ENCODE assay signal across 24 mouse cellular contexts in the genomic region with DNA sequence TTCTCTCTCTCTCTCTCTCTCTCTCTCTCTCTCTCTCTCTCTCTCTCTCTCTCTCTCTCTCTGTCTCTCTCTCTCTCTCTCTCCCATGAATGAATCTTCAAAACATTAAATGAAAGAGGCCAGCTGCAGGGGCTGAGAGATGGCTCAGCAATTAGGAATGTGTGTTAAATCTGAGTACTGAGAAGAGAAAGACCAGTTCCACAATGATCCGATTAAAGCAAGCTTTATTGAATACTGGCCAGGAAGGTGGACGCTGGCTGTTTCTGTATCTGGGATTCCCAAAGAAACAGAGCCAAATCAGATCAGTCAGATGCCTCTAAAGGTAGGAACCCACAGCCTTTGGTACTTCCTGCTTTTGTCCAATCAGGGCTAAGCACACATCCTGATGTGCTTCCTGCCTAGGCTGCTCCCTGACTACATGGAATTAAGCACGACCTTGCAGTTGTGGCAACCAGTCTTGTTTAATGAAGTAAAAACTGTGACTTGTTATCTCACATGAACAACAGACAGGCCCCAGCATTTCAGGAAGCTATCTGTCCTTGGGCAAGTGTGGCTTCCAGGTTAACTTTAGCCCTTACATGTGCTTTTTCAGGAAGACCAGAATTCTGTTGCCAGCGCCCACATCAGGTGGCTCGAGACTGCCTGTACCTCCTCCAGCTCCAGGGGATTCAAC. TPM values are rescaled to one million over a fixed set of nuclear protein-coding genes. Genes with fewer than 3 reads are reported as not detected.
DNase-seq lines count a peak whose midpoint lies in the region; ATAC-seq and TF ChIP-seq lines count a peak whose summit lies in the region.
"Had no signal": no experiment of that assay in that cellular context is flagged by ENCODE, and none has a peak within 500 bp of the region (broad histone marks: within the 10 kb centered on the region; RNA-seq: fewer than 3 reads in every experiment).

No protein-coding gene starts in this region.

- no peaks in the 10 kb centered on the region for H3K27me3 ChIP-seq in heart, embryonic 13.5 days (replicated peaks)
- H3K27me3 ChIP-seq in megakaryocyte, embryonic 14.5 days (replicated peaks), result peaks cover 23% of the 10 kb centered on the region
- H3K27me3 ChIP-seq in G1E (ENCODE audit: insufficient read depth, low read length), result peaks cover 25% of the 10 kb centered on the region
- no peaks in the 10 kb centered on the region for H3K27me3 ChIP-seq in forebrain, embryonic 14.5 days (replicated peaks; ENCODE audit: control insufficient read depth, insufficient read depth, low read length)
- H3K27me3 ChIP-seq: embryonic facial prominence, embryonic 13.5 days; intestine, embryonic 15.5 days; kidney, embryonic 15.5 days; lung, embryonic 15.5 days had no signal

- no peaks in the 10 kb centered on the region for H3K9me3 ChIP-seq in heart, embryonic 13.5 days
- H3K9me3 ChIP-seq in megakaryocyte, embryonic 14.5 days, result no peaks in the 10 kb centered on the region
- H3K9me3 ChIP-seq in G1E (replicated peaks), result no peaks in the 10 kb centered on the region
- H3K9me3 ChIP-seq in forebrain, embryonic 14.5 days (replicated peaks; ENCODE audit: control insufficient read depth, low read length), result no peaks in the 10 kb centered on the region
- H3K9me3 ChIP-seq: embryonic facial prominence, embryonic 13.5 days; intestine, embryonic 15.5 days; kidney, embryonic 15.5 days; lung, embryonic 15.5 days; midbrain, embryonic 12.5 days had no signal

- 31% methylated on average over 5 of the region's 5 CpGs for WGBS in heart, embryonic 13.5 days
- WGBS in forebrain, embryonic 14.5 days, result 52% methylated on average over 5 of the region's 5 CpGs

- no peak for DNase-seq in heart, postnatal 10 days
- no peak for DNase-seq in G1E (ENCODE audit: low spot score)
- DNase-seq in forebrain, embryonic 14.5 days (ENCODE audit: low spot score), result no peak
- DNase-seq in adrenal gland, adult (ENCODE audit: inconsistent age in 2 of 2, low spot score in 1 of 2), result no peak
- DNase-seq: adrenal gland, postnatal 14 days; cerebellum, adult 8-10 months; forebrain, postnatal 0 days; heart, adult 2 months; layer of hippocampus, postnatal 36 days; left cerebral cortex, postnatal 4 days; right cerebral cortex, postnatal 25 days had no signal

- peak overlapping the region; percentile 31; the same call in 1 of the 2 replicates for H3K27ac ChIP-seq in heart, embryonic 13.5 days (replicated peaks)
- H3K27ac ChIP-seq in forebrain, embryonic 14.5 days (ENCODE audit: low read depth, low read length), result no peak overlapping the region
- H3K27ac ChIP-seq: embryonic facial prominence, embryonic 13.5 days; heart, adult 2 months; hindbrain, embryonic 14.5 days; intestine, embryonic 15.5 days; kidney, embryonic 15.5 days; lung, embryonic 15.5 days; midbrain, embryonic 12.5 days had no signal

- no peak overlapping the region for H3K9ac ChIP-seq in heart, embryonic 13.5 days
- H3K9ac ChIP-seq in forebrain, embryonic 14.5 days (ENCODE audit: low read length), result no peak overlapping the region
- H3K9ac ChIP-seq: forebrain, postnatal 0 days; hindbrain, embryonic 14.5 days; intestine, embryonic 15.5 days; kidney, embryonic 15.5 days; lung, embryonic 15.5 days; midbrain, embryonic 12.5 days had no signal

- no peak for ATAC-seq in heart, embryonic 13.5 days (ENCODE audit: extremely low read depth, insufficient number of reproducible peaks, low FRiP score, low TSS enrichment)
- ATAC-seq in megakaryocyte, adult 5-6 weeks (ENCODE audit: poor library complexity, severe bottlenecking), result no peak
- ATAC-seq in G1E (ENCODE audit: extremely low read depth, insufficient number of reproducible peaks, low FRiP score, poor library complexity, severe bottlenecking), result peak; percentile 42
- peak; percentile 47 for ATAC-seq in granulocyte monocyte progenitor cell, adult 5-6 weeks (replicated peaks; ENCODE audit: poor library complexity, severe bottlenecking)
- no peak for ATAC-seq in forebrain, embryonic 14.5 days
- ATAC-seq: forebrain, postnatal 0 days; intestine, embryonic 15.5 days had no signal

- peaks cover 36% of the 10 kb centered on the region for H3K4me1 ChIP-seq in heart, embryonic 13.5 days
- H3K4me1 ChIP-seq in megakaryocyte, embryonic 14.5 days, result peaks cover 55% of the 10 kb centered on the region
- H3K4me1 ChIP-seq in G1E (ENCODE audit: insufficient read depth, low read depth, low read length), result peaks cover 29% of the 10 kb centered on the region
- peaks cover 4% of the 10 kb centered on the region; the same call in 1 of the 2 replicates for H3K4me1 ChIP-seq in forebrain, embryonic 14.5 days (ENCODE audit: control insufficient read depth, insufficient read depth, low read length)

- H3K36me3 ChIP-seq in heart, embryonic 13.5 days, result peaks cover 5% of the 10 kb centered on the region
- H3K36me3 ChIP-seq in megakaryocyte, embryonic 14.5 days (replicated peaks; ENCODE audit: low read length), result peaks cover 6% of the 10 kb centered on the region
- H3K36me3 ChIP-seq in G1E (replicated peaks), result peaks cover 8% of the 10 kb centered on the region
- H3K36me3 ChIP-seq in forebrain, embryonic 14.5 days (ENCODE audit: control insufficient read depth, insufficient read depth, low read length), result no peaks in the 10 kb centered on the region
- H3K36me3 ChIP-seq: intestine, embryonic 15.5 days; lung, embryonic 15.5 days had no signal

- H3K4me3 ChIP-seq in heart, embryonic 13.5 days, result no peak overlapping the region
- peak overlapping the region; percentile 76 for H3K4me3 ChIP-seq in megakaryocyte, embryonic 14.5 days (replicated peaks)
- no peak overlapping the region for H3K4me3 ChIP-seq in G1E (ENCODE audit: low read depth, low read length)
- H3K4me3 ChIP-seq in forebrain, embryonic 14.5 days (ENCODE audit: low read depth, low read length), result no peak overlapping the region
- H3K4me3 ChIP-seq: embryonic facial prominence, embryonic 13.5 days; heart, adult 2 months; intestine, embryonic 15.5 days; kidney, embryonic 15.5 days; lung, embryonic 15.5 days; midbrain, embryonic 12.5 days had no signal

- intact Hi-C loops in heart, postnatal 10 days (cut with DNase I), result no loop called here

- TF ChIP-seq CTCF in G1E (IDR thresholded peaks at IDR 0.05; ENCODE audit: low read depth, low read length), result no peak

- no peak overlapping the region for H3K4me2 ChIP-seq in heart, embryonic 13.5 days
- H3K4me2 ChIP-seq in forebrain, embryonic 14.5 days (ENCODE audit: low read length), result no peak overlapping the region
- H3K4me2 ChIP-seq: embryonic facial prominence, embryonic 13.5 days; hindbrain, embryonic 14.5 days; intestine, embryonic 15.5 days; kidney, embryonic 15.5 days; liver, embryonic 11.5 days; lung, embryonic 15.5 days; midbrain, embryonic 12.5 days had no signal

RNA-seq across cellular contexts. Expression of gene Aars2, which starts 3.2 kb away (rescaled TPM):
- polyA plus RNA-seq in heart, embryonic 13.5 days (2015; fragmentation: Nextera tagmentation; extraction: Ambion mirVana), result 19.8 and 22.3 TPM in 2 replicates
- 10 to 100 TPM; 19.3 to 20.2 TPM for total RNA-seq in heart, postnatal 10 days (2021)
- 12.6 and 19.9 TPM in 2 replicates for polyA plus RNA-seq in megakaryocyte, embryonic 14.5 days (2012; ENCODE audit: insufficient read depth, low replicate concordance)
- total RNA-seq in megakaryocyte, adult 5-6 weeks (2015), result 2.3 and 4.0 TPM in 2 replicates
- total RNA-seq in megakaryocyte, adult 5-6 weeks (2017), result 4.6 and 5.2 TPM in 2 replicates
- 6.8 and 17.1 TPM in 2 replicates for total RNA-seq in G1E (2014; fragmentation: Nextera tagmentation)
- total RNA-seq in G1E (2017), result 7.8 and 8.7 TPM in 2 replicates
- polyA plus RNA-seq in G1E (2012), result 34.7 and 43.0 TPM in 2 replicates
- total RNA-seq in granulocyte monocyte progenitor cell, adult 5-6 weeks (2014; fragmentation: Nextera tagmentation), result 5.5 and 7.3 TPM in 2 replicates
- total RNA-seq in granulocyte monocyte progenitor cell, adult 5-6 weeks (2017), result 8.3 and 12.1 TPM in 2 replicates
- 10.4 and 13.7 TPM in 2 replicates for polyA plus RNA-seq in forebrain, embryonic 14.5 days (2014; fragmentation: Nextera tagmentation; extraction: Ambion mirVana)

RNA-seq across cellular contexts. Expression of gene Tcte1, which starts 19.8 kb away (rescaled TPM):
- polyA plus RNA-seq in heart, embryonic 13.5 days (2015; fragmentation: Nextera tagmentation; extraction: Ambion mirVana), result 0.15 and 0.27 TPM in 2 replicates
- total RNA-seq in heart, postnatal 10 days (2021), result not detected
- polyA plus RNA-seq in megakaryocyte, embryonic 14.5 days (2012; ENCODE audit: insufficient read depth, low replicate concordance), result 0.12 TPM in 1 of 2 replicates, not detected in the other
- total RNA-seq in megakaryocyte, adult 5-6 weeks (2015), result not detected in 2 replicates
- not detected in 2 replicates for total RNA-seq in megakaryocyte, adult 5-6 weeks (2017)
- total RNA-seq in G1E (2014; fragmentation: Nextera tagmentation) (not detected in 2 replicates), G1E (2017) (0.12 TPM in 1 of 2 replicates, not detected in the other)
- not detected in 2 replicates for polyA plus RNA-seq in G1E (2012)
- not detected in 2 replicates for total RNA-seq in granulocyte monocyte progenitor cell, adult 5-6 weeks (2014; fragmentation: Nextera tagmentation)
- total RNA-seq in granulocyte monocyte progenitor cell, adult 5-6 weeks (2017), result not detected in 2 replicates
- 5.7 and 8.5 TPM in 2 replicates for polyA plus RNA-seq in forebrain, embryonic 14.5 days (2014; fragmentation: Nextera tagmentation; extraction: Ambion mirVana)
- total RNA-seq: adrenal gland, postnatal 14 days; gastrocnemius, adult 8-10 months; heart, adult 2 months had no signal
- polyA plus RNA-seq: C2C12 had no signal

RNA-seq across cellular contexts. Expression of gene Spats1, which starts 28.2 kb away (rescaled TPM):
- polyA plus RNA-seq in heart, embryonic 13.5 days (2015; fragmentation: Nextera tagmentation; extraction: Ambion mirVana), result 0.98 and 1.1 TPM in 2 replicates
- total RNA-seq in heart, postnatal 10 days (2021), result under 1 TPM; 0.22 to 0.65 TPM
- polyA plus RNA-seq in megakaryocyte, embryonic 14.5 days (2012; ENCODE audit: insufficient read depth, low replicate concordance), result 0.34 TPM in 1 of 2 replicates, not detected in the other
- not detected in 2 replicates for total RNA-seq in megakaryocyte, adult 5-6 weeks (2015)
- total RNA-seq in megakaryocyte, adult 5-6 weeks (2017), result not detected in 2 replicates
- total RNA-seq in G1E (2014; fragmentation: Nextera tagmentation) (not detected in 2 replicates), G1E (2017) (0.11 and 0.17 TPM in 2 replicates)
- not detected in 2 replicates for polyA plus RNA-seq in G1E (2012)
- total RNA-seq in granulocyte monocyte progenitor cell, adult 5-6 weeks (2014; fragmentation: Nextera tagmentation), result not detected in 2 replicates
- 0.10 TPM in 1 of 2 replicates, not detected in the other for total RNA-seq in granulocyte monocyte progenitor cell, adult 5-6 weeks (2017)
- 1.1 and 1.4 TPM in 2 replicates for polyA plus RNA-seq in forebrain, embryonic 14.5 days (2014; fragmentation: Nextera tagmentation; extraction: Ambion mirVana)
- total RNA-seq: adrenal gland, postnatal 14 days; gastrocnemius, adult 8-10 months had no signal
- polyA plus RNA-seq: heart, adult 2 months had no signal

RNA-seq across cellular contexts. Expression of gene Tmem151b, which starts 46.0 kb away (rescaled TPM):
- polyA plus RNA-seq in heart, embryonic 13.5 days (2015; fragmentation: Nextera tagmentation; extraction: Ambion mirVana), result 1.4 and 1.6 TPM in 2 replicates
- under 1 TPM; 0.05 to 0.12 TPM for total RNA-seq in heart, postnatal 10 days (2021)
- 0.93 and 1.1 TPM in 2 replicates for polyA plus RNA-seq in megakaryocyte, embryonic 14.5 days (2012; ENCODE audit: insufficient read depth, low replicate concordance)
- not detected in 2 replicates for total RNA-seq in megakaryocyte, adult 5-6 weeks (2015)
- total RNA-seq in megakaryocyte, adult 5-6 weeks (2017), result not detected in 2 replicates
- total RNA-seq in G1E (2014; fragmentation: Nextera tagmentation), result not detected in 2 replicates
- under 0.01 TPM in 1 of 2 replicates, not detected in the other for total RNA-seq in G1E (2017)
- polyA plus RNA-seq in G1E (2012), result not detected in 2 replicates
- not detected in 2 replicates for total RNA-seq in granulocyte monocyte progenitor cell, adult 5-6 weeks (2014; fragmentation: Nextera tagmentation)
- total RNA-seq in granulocyte monocyte progenitor cell, adult 5-6 weeks (2017), result not detected in 2 replicates
- polyA plus RNA-seq in forebrain, embryonic 14.5 days (2014; fragmentation: Nextera tagmentation; extraction: Ambion mirVana), result 19.2 and 21.2 TPM in 2 replicates
- total RNA-seq: gastrocnemius, adult 8-10 months had no signal

RNA-seq across cellular contexts. Expression of gene Nfkbie, which starts 52.1 kb away (rescaled TPM):
- polyA plus RNA-seq in heart, embryonic 13.5 days (2015; fragmentation: Nextera tagmentation; extraction: Ambion mirVana), result 2.7 TPM in 2 replicates
- 1 to 10 TPM; 1.8 to 2.7 TPM for total RNA-seq in heart, postnatal 10 days (2021)
- 9.1 and 12.3 TPM in 2 replicates for polyA plus RNA-seq in megakaryocyte, embryonic 14.5 days (2012; ENCODE audit: insufficient read depth, low replicate concordance)
- 10.4 and 11.1 TPM in 2 replicates for total RNA-seq in megakaryocyte, adult 5-6 weeks (2015)
- 13.4 and 14.0 TPM in 2 replicates for total RNA-seq in megakaryocyte, adult 5-6 weeks (2017)
- 5.1 and 5.9 TPM in 2 replicates for total RNA-seq in G1E (2014; fragmentation: Nextera tagmentation)
- total RNA-seq in G1E (2017), result 11.0 and 11.1 TPM in 2 replicates
- 8.6 and 9.2 TPM in 2 replicates for polyA plus RNA-seq in G1E (2012)
- 4.6 and 7.8 TPM in 2 replicates for total RNA-seq in granulocyte monocyte progenitor cell, adult 5-6 weeks (2014; fragmentation: Nextera tagmentation)
- total RNA-seq in granulocyte monocyte progenitor cell, adult 5-6 weeks (2017), result 4.9 and 6.0 TPM in 2 replicates
- polyA plus RNA-seq in forebrain, embryonic 14.5 days (2014; fragmentation: Nextera tagmentation; extraction: Ambion mirVana), result 3.3 and 4.1 TPM in 2 replicates

Comparison
In these comparisons a context has a peak if more than half of its experiments do, and no peak if none do; other contexts are left out.
1. ATAC-seq: peak in G1E (single experiment) and granulocyte monocyte progenitor cell, adult 5-6 weeks (single experiment); none in heart, embryonic 13.5 days (single experiment), megakaryocyte, adult 5-6 weeks (single experiment) and forebrain, embryonic 14.5 days (single experiment).